Mouse (Mus musculus) mouse embryonic stem cell (cell line): ENCODE measurements around the gene Olfr1504.
"Not testable (repeated sequence)": the region's sequence is repeated elsewhere in the genome, so short reads cannot be mapped to it uniquely, and the experiment has no call there.

Source experiments
- in situ Hi-C, 2 experiments: fragments of 300-500 bp; cut with MboI; formaldehyde crosslinking; loops; 1 replicate in 1 of 2; 3 replicates in 1 of 2; pipeline ENCODE4 v1.14.3; 2019 to 2020; ENCODE audit warnings: low sequenced_read_pairs in 2 of 2, low pct_unique_long_range_greater_than_20kb in 1 of 2, mixed read lengths in 1 of 2; ENCODE audit not compliant: unreplicated experiment in 1 of 2

Olfr1504 gene

DNA sequence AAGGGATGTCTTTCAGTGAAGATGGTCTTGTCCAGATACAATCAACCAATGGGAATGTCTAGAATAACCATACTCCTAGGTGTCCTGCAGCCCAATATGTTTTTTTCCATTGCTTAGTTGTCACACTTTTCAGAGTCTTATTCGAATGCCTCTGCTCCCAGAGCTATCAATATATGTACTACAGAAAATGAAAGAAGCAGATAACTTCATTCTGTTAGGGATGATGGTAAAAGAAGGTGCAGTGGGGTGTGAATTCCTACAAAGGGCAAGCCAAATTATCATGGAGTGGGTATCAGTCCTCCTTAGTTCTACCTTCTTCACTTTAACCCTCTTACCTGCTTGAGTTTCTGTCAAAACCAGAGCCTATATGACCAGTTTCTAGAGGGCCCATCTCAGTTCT is at the start of gene Olfr1504:
TSS of gene Olfr1504 (minus strand) at position 101 of the 400 bp plus-strand sequence.
- in situ Hi-C loops: no loop called here

DNA sequence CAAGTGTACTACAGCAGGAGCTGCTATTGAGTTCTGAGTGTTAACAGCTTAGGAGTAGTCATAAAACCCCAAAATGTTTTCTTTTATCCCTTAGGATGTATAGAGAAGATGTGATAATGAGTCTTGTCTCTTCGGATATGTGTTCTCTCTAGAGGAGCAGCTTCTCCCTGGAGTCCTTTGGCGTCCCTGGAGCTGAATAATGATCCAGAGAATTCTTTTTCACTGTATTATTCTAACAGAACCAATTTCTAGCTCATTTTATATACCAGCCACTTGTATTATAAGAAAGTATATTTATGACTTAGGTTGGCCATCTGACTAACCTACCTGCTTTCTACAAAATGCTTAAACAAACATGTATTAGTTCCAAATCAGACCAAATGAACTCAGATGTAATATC is 15.5 kb upstream of the Olfr1504 start, which contains the start of gene Olfr1505:
TSS of gene Olfr1505 (plus strand) at position 301 of the 400 bp plus-strand sequence.
- in situ Hi-C loops: no loop called here

DNA sequence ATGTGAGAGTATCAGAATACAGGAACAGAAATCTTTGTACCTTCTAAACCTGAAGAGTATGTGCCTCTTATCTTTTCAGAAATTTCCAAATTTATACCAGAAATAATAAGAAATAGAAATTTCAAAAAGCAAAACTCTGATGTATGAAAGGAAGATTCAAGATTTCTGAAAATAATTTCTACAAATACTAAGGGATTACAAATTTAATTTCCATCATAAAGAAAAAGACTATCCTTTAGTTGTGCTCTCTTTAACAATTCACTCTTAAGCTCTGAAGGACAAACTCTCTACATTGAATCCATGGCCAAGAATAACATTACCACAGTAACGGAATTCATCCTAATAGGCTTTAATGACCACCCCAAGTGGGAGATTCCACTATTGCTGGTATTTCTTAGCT is 36.2 kb downstream of the Olfr1504 start, which contains the start of gene Olfr1502:
TSS of gene Olfr1502 (plus strand) at position 301 of the 400 bp plus-strand sequence.
- in situ Hi-C loops: no loop called here

DNA sequence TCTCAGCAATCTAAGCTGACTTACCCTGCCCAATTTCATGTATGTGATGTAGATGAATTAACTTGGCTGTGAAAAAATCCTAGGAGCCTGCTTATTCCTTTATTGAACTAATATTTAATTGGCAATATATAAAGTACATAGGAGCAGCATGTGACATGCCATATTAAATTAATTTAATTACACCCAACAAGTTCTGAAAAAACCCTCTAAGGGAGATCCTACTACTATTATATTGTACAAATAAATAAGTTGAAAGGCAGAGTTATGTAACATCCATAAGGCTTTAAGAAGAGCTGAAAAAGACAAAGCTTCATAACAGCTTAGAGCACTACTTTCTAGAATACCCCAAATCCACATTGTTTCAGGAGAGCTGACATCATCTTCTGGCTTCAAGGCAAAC is 47.1 kb downstream of the Olfr1504 start, which contains the start of gene Olfr1501:
TSS of gene Olfr1501 (minus strand) at position 101 of the 400 bp plus-strand sequence.
- in situ Hi-C loops: not testable (repeated sequence)
